Mouse (Mus musculus): ENCODE results near the gene Vps13d. TPM values are rescaled to one million over a fixed set of nuclear protein-coding genes. Genes with fewer than 3 reads are reported as not detected.

Gene Vps13d
- polyA plus RNA-seq, 1 experiment from 2014 or later, result 8.5 TPM

- Histone ChIP-seq H3K9ac (no peak overlapping the region), H3K4me2 (no peak overlapping the region), H3K4me1 (ENCODE audit: insufficient read depth) (no peaks in the 10 kb centered on the region), H3K27me3 (ENCODE audit: insufficient read depth, low read length) (no peaks in the 10 kb centered on the region), H3K4me3 (ENCODE audit: low read depth, low read length) (no peak overlapping the region), H3K36me3 (ENCODE audit: insufficient read depth) (no peaks in the 10 kb centered on the region), H3K27ac (ENCODE audit: low read depth) (no peak overlapping the region), H3K9me3 (ENCODE audit: low read depth, low read length) (no peaks in the 10 kb centered on the region)
- TF ChIP-seq CTCF (IDR thresholded peaks at IDR 0.05; ENCODE audit: low read depth), result no peak
- ATAC-seq (ENCODE audit: insufficient read depth) (no peak), DNase-seq (no peak)
- 88% methylated on average over 5 of the region's 5 CpGs for WGBS
Observed at GRCm38 (mm10) chr4:145231732-145232131, 36.9 kb upstream of the Vps13d start.

GRCm38 (mm10) chr4:145230647-145231046 is 35.8 kb upstream of the Vps13d start:
- no peak overlapping the region for H3K4me2 ChIP-seq
- DNase-seq (no peak), ATAC-seq (ENCODE audit: insufficient read depth) (no peak)
- H3K9me3 ChIP-seq (ENCODE audit: low read depth, low read length), result no peaks in the 10 kb centered on the region
- H3K36me3 ChIP-seq (ENCODE audit: insufficient read depth), result no peaks in the 10 kb centered on the region
- no peak overlapping the region for H3K4me3 ChIP-seq (ENCODE audit: low read depth, low read length)
- no peaks in the 10 kb centered on the region for H3K4me1 ChIP-seq (ENCODE audit: insufficient read depth)
- no peak overlapping the region for H3K27ac ChIP-seq (ENCODE audit: low read depth)
- no peak overlapping the region for H3K9ac ChIP-seq
- TF ChIP-seq CTCF (IDR thresholded peaks at IDR 0.05; ENCODE audit: low read depth), result no peak
- H3K27me3 ChIP-seq (ENCODE audit: insufficient read depth, low read length), result no peaks in the 10 kb centered on the region
- whole genome bisulfite sequencing, result 83% methylated on average over 2 of the region's 2 CpGs

GRCm38 (mm10) chr4:145229524-145230163 is 34.8 kb upstream of the Vps13d start:
- no peak overlapping the region for H3K9ac ChIP-seq
- no peak for TF ChIP-seq CTCF (IDR thresholded peaks at IDR 0.05; ENCODE audit: low read depth)
- no peak overlapping the region for H3K4me2 ChIP-seq
- WGBS, result 81% methylated on average over 5 of the region's 5 CpGs
- no peak overlapping the region for H3K4me3 ChIP-seq (ENCODE audit: low read depth, low read length)
- no peaks in the 10 kb centered on the region for H3K9me3 ChIP-seq (ENCODE audit: low read depth, low read length)
- DNase-seq (peak; percentile 17), ATAC-seq (ENCODE audit: insufficient read depth) (0 out of 2 replicates have a peak, but pooled peaks have one; percentile 44)
- H3K36me3 ChIP-seq (ENCODE audit: insufficient read depth), result no peaks in the 10 kb centered on the region
- H3K27ac ChIP-seq (ENCODE audit: low read depth), result no peak overlapping the region
- no peaks in the 10 kb centered on the region for H3K4me1 ChIP-seq (ENCODE audit: insufficient read depth)
- H3K27me3 ChIP-seq (ENCODE audit: insufficient read depth, low read length), result no peaks in the 10 kb centered on the region

DNA sequence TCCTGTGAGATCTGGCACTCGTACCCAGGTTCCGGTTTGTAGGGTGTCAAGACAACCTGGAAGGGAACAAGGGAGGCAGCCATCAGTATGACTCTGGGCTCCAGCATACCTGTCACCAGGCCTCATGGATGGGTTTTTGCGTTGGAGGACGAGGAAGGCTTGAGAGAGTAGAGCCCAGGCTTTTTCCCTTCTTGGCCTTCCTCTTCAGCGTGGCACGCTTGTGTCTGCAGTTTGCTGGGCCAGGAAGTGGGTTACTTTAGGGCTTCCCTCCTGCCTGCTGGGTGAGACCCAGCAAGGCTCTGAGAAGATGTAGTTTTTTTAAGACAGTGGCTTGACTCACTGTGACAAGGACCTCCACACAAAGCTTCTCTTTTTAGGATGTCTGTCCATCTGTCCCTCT is 34.2 kb upstream of the Vps13d start:
- H3K27ac ChIP-seq (ENCODE audit: low read depth), result no peak overlapping the region
- ATAC-seq (ENCODE audit: insufficient read depth) (no peak), DNase-seq (no peak)
- no peaks in the 10 kb centered on the region for H3K36me3 ChIP-seq (ENCODE audit: insufficient read depth)
- no peak overlapping the region for H3K4me2 ChIP-seq
- H3K4me1 ChIP-seq (ENCODE audit: insufficient read depth), result no peaks in the 10 kb centered on the region
- no peak for TF ChIP-seq CTCF (IDR thresholded peaks at IDR 0.05; ENCODE audit: low read depth)
- no peaks in the 10 kb centered on the region for H3K27me3 ChIP-seq (ENCODE audit: insufficient read depth, low read length)
- H3K9ac ChIP-seq, result no peak overlapping the region
- no peaks in the 10 kb centered on the region for H3K9me3 ChIP-seq (ENCODE audit: low read depth, low read length)
- WGBS, result 88% methylated on average over 6 of the region's 6 CpGs
- no peak overlapping the region for H3K4me3 ChIP-seq (ENCODE audit: low read depth, low read length)

DNA sequence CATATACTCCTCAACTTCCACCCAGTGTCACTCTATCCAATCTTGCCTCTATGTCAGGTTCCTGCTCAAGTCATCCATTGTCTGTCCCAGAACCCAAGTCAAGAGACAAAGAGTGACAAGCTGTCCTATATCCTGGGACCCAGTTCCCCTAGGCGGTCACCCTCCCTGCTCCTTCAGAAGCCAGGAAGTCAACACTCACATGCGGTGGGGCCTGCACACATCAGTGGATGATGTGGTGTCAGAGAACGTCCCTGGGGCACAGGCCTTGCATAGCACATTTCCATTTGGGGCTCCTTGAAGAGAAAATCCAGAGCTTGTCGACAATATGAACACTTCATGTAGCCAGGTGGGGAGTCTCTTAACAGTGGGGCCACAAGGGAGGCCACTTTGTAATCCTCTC is 29.8 kb upstream of the Vps13d start:
- no peak for TF ChIP-seq CTCF (IDR thresholded peaks at IDR 0.05; ENCODE audit: low read depth)
- Histone ChIP-seq H3K4me1 (ENCODE audit: insufficient read depth) (no peaks in the 10 kb centered on the region), H3K27ac (ENCODE audit: low read depth) (no peak overlapping the region), H3K36me3 (ENCODE audit: insufficient read depth) (no peaks in the 10 kb centered on the region), H3K27me3 (ENCODE audit: insufficient read depth, low read length) (no peaks in the 10 kb centered on the region), H3K9ac (no peak overlapping the region), H3K4me2 (no peak overlapping the region), H3K4me3 (ENCODE audit: low read depth, low read length) (no peak overlapping the region), H3K9me3 (ENCODE audit: low read depth, low read length) (no peaks in the 10 kb centered on the region)
- no peak for ATAC-seq (ENCODE audit: insufficient read depth)
- WGBS, result 83% methylated on average over 4 of the region's 4 CpGs
- no peak for DNase-seq

DNA sequence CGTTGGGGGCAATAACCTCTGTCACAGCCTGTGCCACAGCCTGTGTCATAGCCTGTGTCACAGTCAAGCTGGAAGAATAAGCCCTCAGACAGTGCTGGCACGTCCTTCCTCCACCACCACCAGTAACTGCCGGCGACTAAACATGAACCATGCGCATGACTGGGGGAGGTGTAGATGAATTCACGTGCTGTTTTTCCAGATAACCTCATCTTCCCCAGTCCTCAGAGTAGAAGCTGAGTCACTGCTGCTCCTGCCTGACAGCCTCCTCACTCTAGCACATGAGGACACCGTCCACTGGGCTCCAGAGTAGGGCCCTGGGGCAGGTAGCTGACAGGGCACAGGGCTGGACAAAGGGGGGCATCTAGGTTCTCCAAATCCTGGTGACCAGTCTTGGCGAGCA is 27.3 kb upstream of the Vps13d start:
- no peak overlapping the region for H3K4me2 ChIP-seq
- DNase-seq (no peak), ATAC-seq (ENCODE audit: insufficient read depth) (no peak)
- no peak overlapping the region for H3K9ac ChIP-seq
- H3K27me3 ChIP-seq (ENCODE audit: insufficient read depth, low read length), result no peaks in the 10 kb centered on the region
- H3K9me3 ChIP-seq (ENCODE audit: low read depth, low read length), result no peaks in the 10 kb centered on the region
- no peak overlapping the region for H3K27ac ChIP-seq (ENCODE audit: low read depth)
- no peak for TF ChIP-seq CTCF (IDR thresholded peaks at IDR 0.05; ENCODE audit: low read depth)
- no peaks in the 10 kb centered on the region for H3K36me3 ChIP-seq (ENCODE audit: insufficient read depth)
- no peak overlapping the region for H3K4me3 ChIP-seq (ENCODE audit: low read depth, low read length)
- H3K4me1 ChIP-seq (ENCODE audit: insufficient read depth), result no peaks in the 10 kb centered on the region
- 63% methylated on average over 8 of the region's 8 CpGs for WGBS

DNA sequence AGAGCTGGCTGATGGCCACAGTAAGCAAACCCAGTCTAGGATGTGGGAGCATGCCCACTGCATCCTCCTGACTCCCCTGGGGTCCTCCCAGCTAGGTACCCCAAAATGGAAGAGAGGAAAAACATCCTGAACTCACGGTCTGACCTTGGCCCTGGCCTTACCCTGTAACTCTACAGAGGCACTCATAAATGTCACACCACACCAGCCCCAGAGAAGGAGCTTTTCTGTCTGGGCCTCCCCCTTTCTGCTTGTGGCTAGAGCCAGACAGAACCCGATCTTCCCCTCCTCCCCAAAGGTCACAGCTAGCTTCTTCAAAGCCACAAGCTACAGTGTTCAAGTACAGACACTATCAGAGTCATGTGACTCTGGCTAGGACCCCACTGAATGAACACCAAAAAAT is 26.6 kb upstream of the Vps13d start:
- 64% methylated on average over 2 of the region's 2 CpGs for WGBS
- Histone ChIP-seq H3K9ac (no peak overlapping the region), H3K36me3 (ENCODE audit: insufficient read depth) (no peaks in the 10 kb centered on the region), H3K4me1 (ENCODE audit: insufficient read depth) (no peaks in the 10 kb centered on the region), H3K9me3 (ENCODE audit: low read depth, low read length) (no peaks in the 10 kb centered on the region), H3K27ac (ENCODE audit: low read depth) (no peak overlapping the region), H3K27me3 (ENCODE audit: insufficient read depth, low read length) (no peaks in the 10 kb centered on the region), H3K4me2 (no peak overlapping the region), H3K4me3 (ENCODE audit: low read depth, low read length) (no peak overlapping the region)
- no peak for TF ChIP-seq CTCF (IDR thresholded peaks at IDR 0.05; ENCODE audit: low read depth)
- ATAC-seq (ENCODE audit: insufficient read depth) (0 out of 2 replicates have a peak, but pooled peaks have one; percentile 5), DNase-seq (no peak)
